Mouse (Mus musculus) adrenal gland, postnatal 10 days (tissue): ENCODE measurements around the gene H2-M9. TPM values are rescaled to one million over a fixed set of nuclear protein-coding genes. Genes with fewer than 3 reads are reported as not detected.

ENCODE experiments used
- DNase-seq: peaks from one replicate; pipeline ENCODE4 v3.0.0; 2021; ENCODE audit warnings: mixed read lengths
- long read RNA-seq, 2 experiments: library from polyadenylated mRNA; stranded (forward); transcript quantifications; one replicate each; pipeline ENCODE4 v2.0.0; 2021
- total RNA-seq, 2 experiments: library from RNA; stranded (reverse); gene quantifications; 2 replicates each; pipeline ENCODE4 v1.2.3; 2021

The H2-M9 gene
- under 1 TPM; 0.51 to 0.93 TPM for total RNA-seq
- long read RNA-seq, experiment 1 = 0 reads
- long read RNA-seq, experiment 2 = 0 reads

DNA sequence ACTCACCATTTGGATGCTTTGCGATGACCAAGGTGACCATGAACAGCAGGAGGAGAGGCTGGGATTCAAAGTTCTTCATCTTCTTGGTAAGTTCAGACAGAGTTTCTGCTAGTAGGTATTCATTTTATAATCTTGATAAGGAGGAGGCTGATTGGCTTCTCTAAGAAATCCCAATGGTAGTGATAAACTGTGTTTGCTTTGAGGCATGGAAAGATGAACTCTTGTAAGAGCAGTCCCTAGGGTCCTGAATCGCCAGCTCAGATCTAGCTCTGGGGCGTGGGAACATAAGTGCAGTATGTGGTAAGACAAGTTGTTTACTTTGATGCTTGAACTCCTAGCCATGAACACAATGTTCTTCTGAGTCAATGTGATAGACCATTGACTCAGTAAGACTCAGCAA lies at the start of gene H2-M9:
H2-M9 (minus strand) TSS at position 101 of the 400 bp plus-strand sequence.
- DNase-seq = no peak

DNA sequence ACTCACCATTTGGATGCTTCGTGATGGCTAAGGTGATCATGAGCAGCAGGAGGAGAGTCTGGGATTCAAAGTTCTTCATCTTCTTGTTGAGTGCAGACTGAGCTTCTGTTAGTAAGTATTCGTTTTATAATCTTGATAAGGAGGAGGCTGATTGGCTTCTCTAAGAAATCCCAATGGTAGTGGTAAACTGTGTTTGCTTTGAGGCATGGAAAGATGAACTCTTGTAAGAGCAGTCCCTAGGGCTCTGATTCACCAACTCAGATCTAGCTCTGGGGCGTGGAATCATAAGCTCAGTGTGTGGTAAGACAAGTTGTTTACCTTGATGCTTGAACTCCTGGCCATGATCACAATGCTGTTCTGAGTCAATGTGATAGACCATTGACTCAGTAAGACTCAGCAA lies 29.7 kb upstream of the H2-M9 start, which contains the start of gene H2-M1:
H2-M1 (minus strand) TSS at position 101 of the 400 bp plus-strand sequence.
- no peak for DNase-seq

Other genes starting within 250 kb of the H2-M9 start
- gene H2-M10.4, start 180.3 kb downstream of the H2-M9 start, total RNA-seq = not detected
- gene H2-M11, start 95.6 kb downstream of the H2-M9 start, total RNA-seq = not detected
- not detected for gene H2-M1, start 29.6 kb upstream of the H2-M9 start, total RNA-seq
- gene H2-M10.5, start 130.2 kb upstream of the H2-M9 start, total RNA-seq = not detected
- not detected for gene H2-M10.6, start 169.5 kb upstream of the H2-M9 start, total RNA-seq
- 10 to 100 TPM; 43.1 to 49.5 TPM for gene Trim26, start 194.5 kb upstream of the H2-M9 start, total RNA-seq
- not detected for gene Trim15, start 224.5 kb upstream of the H2-M9 start, total RNA-seq
- gene Trim10, start 226.9 kb upstream of the H2-M9 start, total RNA-seq = 1 to 10 TPM; 2.1 to 5.4 TPM
- gene Trim40, start 247.5 kb upstream of the H2-M9 start, total RNA-seq = not detected